Mouse (Mus musculus): ENCODE results near the gene Slc45a2. TPM values are rescaled to one million over a fixed set of nuclear protein-coding genes. Genes with fewer than 3 reads are reported as not detected.
A peak's percentile ranks its signal among the peaks of the same experiment; 100 is the strongest.

The Slc45a2 gene
- polyA plus RNA-seq, 1 experiment from 2014 or later, result 0.05 TPM

- no peak for DNase-seq (ENCODE audit: low spot score)
Observed at GRCm38 (mm10) chr15:11026801-11027561, 26.5 kb downstream of the Slc45a2 start.

GRCm38 (mm10) chr15:11030188-11030587 lies 29.7 kb downstream of the Slc45a2 start:
- no peaks in the 10 kb centered on the region for H3K9me3 ChIP-seq (ENCODE audit: control insufficient read depth, low read length)
- H3K4me1 ChIP-seq (replicated peaks; ENCODE audit: control insufficient read depth, insufficient read depth, low read length), result no peaks in the 10 kb centered on the region
- DNase-seq (ENCODE audit: low spot score) (no peak), ATAC-seq (replicated peaks; ENCODE audit: low FRiP score) (no peak)
- no peaks in the 10 kb centered on the region for H3K36me3 ChIP-seq (ENCODE audit: control insufficient read depth, insufficient read depth, low read length)
- peaks cover 10% of the 10 kb centered on the region for H3K27me3 ChIP-seq (replicated peaks; ENCODE audit: control insufficient read depth, insufficient read depth, low read length)
- no peak overlapping the region for H3K4me2 ChIP-seq
- H3K9ac ChIP-seq (ENCODE audit: low read depth, low read length), result no peak overlapping the region
- H3K4me3 ChIP-seq (ENCODE audit: low read depth, low read length), result no peak overlapping the region
- WGBS, result 78% methylated on average over 3 of the region's 3 CpGs
- H3K27ac ChIP-seq (ENCODE audit: low read depth, low read length), result no peak overlapping the region

More at GRCm38 (mm10) chr15:11026801-11027561, 26.5 kb downstream of the Slc45a2 start:
- Histone ChIP-seq H3K27me3 (replicated peaks; ENCODE audit: control insufficient read depth, insufficient read depth, low read length) (no peaks in the 10 kb centered on the region), H3K4me2 (no peak overlapping the region), H3K4me1 (replicated peaks; ENCODE audit: control insufficient read depth, insufficient read depth, low read length) (no peaks in the 10 kb centered on the region), H3K4me3 (ENCODE audit: low read depth, low read length) (no peak overlapping the region), H3K27ac (ENCODE audit: low read depth, low read length) (no peak overlapping the region; the same call in 1 of the 2 replicates), H3K9ac (ENCODE audit: low read depth, low read length) (no peak overlapping the region), H3K9me3 (ENCODE audit: control insufficient read depth, low read length) (no peaks in the 10 kb centered on the region), H3K36me3 (ENCODE audit: control insufficient read depth, insufficient read depth, low read length) (no peaks in the 10 kb centered on the region)
- no peak for ATAC-seq (replicated peaks; ENCODE audit: low FRiP score)
- 52% methylated on average over 4 of the region's 4 CpGs for WGBS

- H3K4me1 ChIP-seq (replicated peaks; ENCODE audit: control insufficient read depth, insufficient read depth, low read length), result peaks cover 6% of the 10 kb centered on the region
- H3K9ac ChIP-seq (ENCODE audit: low read depth, low read length), result no peak overlapping the region
- peak overlapping the region; percentile 35 for H3K4me3 ChIP-seq (ENCODE audit: low read depth, low read length)
- DNase-seq (ENCODE audit: low spot score) (no peak), ATAC-seq (replicated peaks; ENCODE audit: low FRiP score) (no peak)
- H3K4me2 ChIP-seq, result peak overlapping the region; percentile 61
- WGBS, result 7% methylated on average over 34 of the region's 34 CpGs
- no peak overlapping the region for H3K27ac ChIP-seq (ENCODE audit: low read depth, low read length)
- peaks cover 41% of the 10 kb centered on the region for H3K27me3 ChIP-seq (replicated peaks; ENCODE audit: control insufficient read depth, insufficient read depth, low read length)
- H3K9me3 ChIP-seq (ENCODE audit: control insufficient read depth, low read length), result no peaks in the 10 kb centered on the region
- H3K36me3 ChIP-seq (ENCODE audit: control insufficient read depth, insufficient read depth, low read length), result no peaks in the 10 kb centered on the region
Observed at GRCm38 (mm10) chr15:11035947-11036474, 35.5 kb downstream of the Slc45a2 start.

GRCm38 (mm10) chr15:11036535-11037375 lies 36.2 kb downstream of the Slc45a2 start:
- peak overlapping the region; percentile 61 for H3K4me2 ChIP-seq
- ATAC-seq (replicated peaks; ENCODE audit: low FRiP score), result no peak
- H3K27ac ChIP-seq (ENCODE audit: low read depth, low read length), result no peak overlapping the region
- no peaks in the 10 kb centered on the region for H3K9me3 ChIP-seq (ENCODE audit: control insufficient read depth, low read length)
- no peak overlapping the region for H3K9ac ChIP-seq (ENCODE audit: low read depth, low read length)
- 6% methylated on average over 49 of the region's 49 CpGs for WGBS
- H3K27me3 ChIP-seq (replicated peaks; ENCODE audit: control insufficient read depth, insufficient read depth, low read length), result peaks cover 41% of the 10 kb centered on the region
- H3K4me1 ChIP-seq (replicated peaks; ENCODE audit: control insufficient read depth, insufficient read depth, low read length), result peaks cover 6% of the 10 kb centered on the region
- no peaks in the 10 kb centered on the region for H3K36me3 ChIP-seq (ENCODE audit: control insufficient read depth, insufficient read depth, low read length)
- DNase-seq (ENCODE audit: low spot score), result no peak
- H3K4me3 ChIP-seq (ENCODE audit: low read depth, low read length), result peak overlapping the region; percentile 35

- DNase-seq (ENCODE audit: low spot score), result peak; percentile 37
- Histone ChIP-seq H3K4me2 (peak overlapping the region; percentile 61), H3K9ac (ENCODE audit: low read depth, low read length) (no peak overlapping the region), H3K27me3 (replicated peaks; ENCODE audit: control insufficient read depth, insufficient read depth, low read length) (peaks cover 41% of the 10 kb centered on the region), H3K27ac (ENCODE audit: low read depth, low read length) (no peak overlapping the region), H3K9me3 (ENCODE audit: control insufficient read depth, low read length) (no peaks in the 10 kb centered on the region), H3K4me3 (ENCODE audit: low read depth, low read length) (peak overlapping the region; percentile 35), H3K36me3 (ENCODE audit: control insufficient read depth, insufficient read depth, low read length) (no peaks in the 10 kb centered on the region), H3K4me1 (replicated peaks; ENCODE audit: control insufficient read depth, insufficient read depth, low read length) (peaks cover 6% of the 10 kb centered on the region)
- no peak for ATAC-seq (replicated peaks; ENCODE audit: low FRiP score)
- 13% methylated on average over 8 of the region's 8 CpGs for WGBS
Observed at GRCm38 (mm10) chr15:11037376-11037695, 36.8 kb downstream of the Slc45a2 start.

- H3K4me3 ChIP-seq (ENCODE audit: low read depth, low read length), result peak within 1 kb of the TSS; percentile 35
- H3K4me1 ChIP-seq (replicated peaks; ENCODE audit: control insufficient read depth, insufficient read depth, low read length), result peaks cover 6% of the 10 kb centered on the region
- peak within 1 kb of the TSS; percentile 61 for H3K4me2 ChIP-seq
- ATAC-seq (replicated peaks; ENCODE audit: low FRiP score) (no peak), DNase-seq (ENCODE audit: low spot score) (no peak)
- no peaks in the 10 kb centered on the region for H3K9me3 ChIP-seq (ENCODE audit: control insufficient read depth, low read length)
- no peak within 1 kb of the TSS for H3K9ac ChIP-seq (ENCODE audit: low read depth, low read length)
- H3K27me3 ChIP-seq (replicated peaks; ENCODE audit: control insufficient read depth, insufficient read depth, low read length), result peaks cover 41% of the 10 kb centered on the region
- WGBS, result 8% methylated on average over 16 of the region's 16 CpGs
- H3K36me3 ChIP-seq (ENCODE audit: control insufficient read depth, insufficient read depth, low read length), result no peaks in the 10 kb centered on the region
- no peak within 1 kb of the TSS for H3K27ac ChIP-seq (ENCODE audit: low read depth, low read length)
Observed at GRCm38 (mm10) chr15:11037711-11038110, 37.2 kb downstream of the Slc45a2 start, which contains the start of gene Rxfp3. Gene Rxfp3, minus strand, starts transcription at chr15:11037991.

GRCm38 (mm10) chr15:11038476-11038875 lies 38.0 kb downstream of the Slc45a2 start:
- H3K27ac ChIP-seq (ENCODE audit: low read depth, low read length), result no peak overlapping the region
- no peak overlapping the region for H3K9ac ChIP-seq (ENCODE audit: low read depth, low read length)
- no peaks in the 10 kb centered on the region for H3K36me3 ChIP-seq (ENCODE audit: control insufficient read depth, insufficient read depth, low read length)
- no peak overlapping the region for H3K4me3 ChIP-seq (ENCODE audit: low read depth, low read length)
- H3K4me1 ChIP-seq (replicated peaks; ENCODE audit: control insufficient read depth, insufficient read depth, low read length), result peaks cover 6% of the 10 kb centered on the region
- peaks cover 41% of the 10 kb centered on the region for H3K27me3 ChIP-seq (replicated peaks; ENCODE audit: control insufficient read depth, insufficient read depth, low read length)
- WGBS, result 3% methylated on average over 12 of the region's 12 CpGs
- no peak for DNase-seq (ENCODE audit: low spot score)
- no peak for ATAC-seq (replicated peaks; ENCODE audit: low FRiP score)
- H3K9me3 ChIP-seq (ENCODE audit: control insufficient read depth, low read length), result no peaks in the 10 kb centered on the region
- no peak overlapping the region for H3K4me2 ChIP-seq

- 32% methylated on average over 5 of the region's 5 CpGs for WGBS
- no peak for DNase-seq (ENCODE audit: low spot score)
- no peak overlapping the region for H3K4me2 ChIP-seq
- no peaks in the 10 kb centered on the region for H3K36me3 ChIP-seq (ENCODE audit: control insufficient read depth, insufficient read depth, low read length)
- ATAC-seq (replicated peaks; ENCODE audit: low FRiP score), result no peak
- no peak overlapping the region for H3K4me3 ChIP-seq (ENCODE audit: low read depth, low read length)
- no peak overlapping the region for H3K27ac ChIP-seq (ENCODE audit: low read depth, low read length)
- H3K9ac ChIP-seq (ENCODE audit: low read depth, low read length), result no peak overlapping the region
- H3K27me3 ChIP-seq (replicated peaks; ENCODE audit: control insufficient read depth, insufficient read depth, low read length), result peaks cover 33% of the 10 kb centered on the region
- H3K9me3 ChIP-seq (ENCODE audit: control insufficient read depth, low read length), result no peaks in the 10 kb centered on the region
- H3K4me1 ChIP-seq (replicated peaks; ENCODE audit: control insufficient read depth, insufficient read depth, low read length), result peaks cover 6% of the 10 kb centered on the region
Observed at GRCm38 (mm10) chr15:11040067-11040466, 39.5 kb downstream of the Slc45a2 start.
